Mouse (Mus musculus): ENCODE measurements around the gene Bcat1. TPM values are rescaled to one million over a fixed set of nuclear protein-coding genes. Genes with fewer than 3 reads are reported as not detected.
A peak's percentile ranks its signal among the peaks of the same experiment; 100 is the strongest.

The Bcat1 gene
- total RNA-seq, 1 experiment from 2014 or later: not detected

GRCm38 (mm10) chr6:145022349-145022748 lies 53.6 kb downstream of the Bcat1 start:
- ATAC-seq (replicated peaks; ENCODE audit: insufficient number of reproducible peaks, low FRiP score, low TSS enrichment, poor library complexity, severe bottlenecking): no peak

- ATAC-seq (replicated peaks; ENCODE audit: insufficient number of reproducible peaks, low FRiP score, low TSS enrichment, poor library complexity, severe bottlenecking): no peak
Observed at GRCm38 (mm10) chr6:145020553-145020952, 55.4 kb downstream of the Bcat1 start.

DNA sequence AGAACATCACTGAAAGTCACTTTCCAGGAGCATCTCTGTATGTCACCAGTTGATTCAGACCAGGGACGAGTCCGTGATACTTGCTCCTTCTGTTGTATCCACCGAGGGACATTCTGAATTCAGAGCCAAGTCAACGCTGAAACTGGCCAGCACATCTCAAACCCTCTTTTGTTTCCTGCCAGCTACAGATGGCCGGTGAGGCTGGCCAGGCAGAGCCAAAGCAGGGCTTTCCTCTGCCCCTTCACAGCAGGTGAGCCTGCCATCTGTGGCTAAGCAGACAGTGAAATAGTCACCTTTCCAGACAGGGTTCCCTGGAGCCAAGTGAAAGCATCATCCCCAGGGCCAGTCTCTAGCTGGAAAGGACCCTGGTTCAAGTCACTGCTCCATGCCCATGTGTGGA lies 57.7 kb downstream of the Bcat1 start:
- ATAC-seq (replicated peaks; ENCODE audit: insufficient number of reproducible peaks, low FRiP score, low TSS enrichment, poor library complexity, severe bottlenecking): no peak

DNA sequence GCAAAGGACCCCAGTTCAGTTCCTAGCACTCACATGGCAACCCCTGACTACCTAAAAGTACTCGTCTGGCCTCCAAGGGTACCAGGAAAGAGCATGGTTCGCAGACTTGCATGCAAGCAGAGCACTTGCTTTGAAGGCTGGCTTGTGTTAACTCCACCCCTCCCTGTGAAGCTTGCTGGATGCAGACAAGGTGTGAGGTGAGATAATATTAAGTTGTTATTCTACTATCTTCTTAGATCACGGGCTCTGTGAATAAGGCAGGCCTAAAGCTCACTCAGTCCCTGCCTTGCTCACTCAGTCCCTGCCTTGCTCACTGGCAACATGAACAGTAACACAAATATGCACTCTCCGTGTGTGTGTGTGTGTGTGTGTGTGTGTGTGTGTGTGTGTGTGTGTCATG lies 58.5 kb downstream of the Bcat1 start:
- no peak for ATAC-seq (replicated peaks; ENCODE audit: insufficient number of reproducible peaks, low FRiP score, low TSS enrichment, poor library complexity, severe bottlenecking)

GRCm38 (mm10) chr6:145016639-145017038 lies 59.3 kb downstream of the Bcat1 start:
- ATAC-seq (replicated peaks; ENCODE audit: insufficient number of reproducible peaks, low FRiP score, low TSS enrichment, poor library complexity, severe bottlenecking): no peak

DNA sequence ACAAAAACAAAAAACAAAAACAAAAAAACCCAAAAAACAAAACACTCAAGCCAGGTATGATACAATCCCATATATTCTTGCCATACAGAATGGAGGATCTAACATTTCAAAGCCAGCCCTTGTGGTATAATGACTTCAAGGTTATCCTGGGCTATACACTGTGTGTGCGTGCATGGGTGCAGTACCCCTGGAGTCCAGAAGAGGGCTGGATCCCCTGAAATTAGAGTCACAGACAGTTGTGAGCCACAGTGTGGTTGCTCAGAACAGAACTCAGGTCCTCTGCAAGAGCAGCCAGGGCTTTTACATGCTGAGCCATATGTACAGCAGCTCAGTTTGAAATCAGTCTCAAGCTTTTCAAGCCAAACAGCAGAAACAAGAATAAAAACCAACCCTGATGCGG lies 61.0 kb downstream of the Bcat1 start:
- no peak for ATAC-seq (replicated peaks; ENCODE audit: insufficient number of reproducible peaks, low FRiP score, low TSS enrichment, poor library complexity, severe bottlenecking)

DNA sequence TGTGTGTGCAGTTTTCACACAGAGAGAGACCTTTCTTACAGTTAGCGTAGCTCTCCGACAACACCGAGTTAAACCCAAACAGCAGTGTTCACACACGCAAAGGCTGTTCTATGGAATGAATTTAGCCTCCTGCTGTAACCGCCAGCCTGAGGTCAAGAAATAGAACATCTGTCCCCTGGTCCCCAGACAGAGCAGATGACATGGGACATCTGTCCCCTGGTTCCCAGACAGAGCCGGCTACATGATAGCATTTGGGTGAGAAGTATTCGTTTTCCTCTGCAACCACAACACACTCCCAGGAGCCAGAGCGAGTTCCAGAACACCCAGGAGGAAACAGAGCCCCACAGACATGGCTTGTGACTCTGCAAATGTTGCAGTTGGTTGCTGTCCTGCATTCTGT lies 63.3 kb downstream of the Bcat1 start:
- ATAC-seq (replicated peaks; ENCODE audit: insufficient number of reproducible peaks, low FRiP score, low TSS enrichment, poor library complexity, severe bottlenecking): no peak

- no peak for ATAC-seq (replicated peaks; ENCODE audit: insufficient number of reproducible peaks, low FRiP score, low TSS enrichment, poor library complexity, severe bottlenecking)
Observed at GRCm38 (mm10) chr6:145011141-145011540, 64.8 kb downstream of the Bcat1 start.

GRCm38 (mm10) chr6:145009859-145010818 lies 65.8 kb downstream of the Bcat1 start:
- no peak for ATAC-seq (replicated peaks; ENCODE audit: insufficient number of reproducible peaks, low FRiP score, low TSS enrichment, poor library complexity, severe bottlenecking)

DNA sequence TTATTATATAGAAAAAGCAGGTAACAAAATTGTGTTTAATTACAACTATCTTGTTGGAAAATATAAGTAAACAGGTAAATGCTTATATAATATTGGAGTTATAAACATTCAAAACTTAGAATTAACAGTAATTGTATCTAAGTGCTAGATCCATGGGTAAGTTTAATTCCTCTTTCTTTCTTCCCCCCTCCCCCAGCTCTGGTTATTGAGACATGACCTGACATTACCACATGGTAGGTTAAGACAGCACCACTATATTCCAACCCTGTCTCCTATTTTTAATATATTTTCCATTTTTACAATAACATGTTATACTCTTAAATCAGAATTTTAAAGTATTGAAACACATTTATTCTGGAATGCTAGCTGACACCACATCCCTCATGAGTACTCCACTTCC lies 72.5 kb downstream of the Bcat1 start:
- no peak for ATAC-seq (replicated peaks; ENCODE audit: insufficient number of reproducible peaks, low FRiP score, low TSS enrichment, poor library complexity, severe bottlenecking)

- peak; percentile 48 for ATAC-seq (replicated peaks; ENCODE audit: insufficient number of reproducible peaks, low FRiP score, low TSS enrichment, poor library complexity, severe bottlenecking)
Observed at GRCm38 (mm10) chr6:145002094-145002936, 73.7 kb downstream of the Bcat1 start.

DNA sequence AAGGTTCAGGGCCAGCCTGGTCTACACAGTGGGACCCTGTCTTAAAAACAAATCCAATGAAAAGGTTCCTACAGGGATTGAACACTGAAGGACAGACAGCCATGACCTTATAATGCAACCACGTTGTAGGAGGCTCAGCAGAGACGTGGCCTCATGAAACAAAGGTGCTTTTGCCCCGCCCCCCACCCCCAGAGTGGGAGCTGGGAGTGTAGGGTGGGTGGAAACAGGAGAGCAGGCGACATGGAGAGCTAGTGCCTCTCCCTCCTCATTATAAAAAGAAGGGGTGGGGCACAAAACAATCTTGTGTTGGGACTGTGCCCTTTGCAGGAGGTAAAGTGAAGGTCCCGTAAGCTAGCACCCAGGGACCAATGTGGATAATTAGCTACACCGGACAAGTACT lies 74.5 kb downstream of the Bcat1 start:
- no peak for ATAC-seq (replicated peaks; ENCODE audit: insufficient number of reproducible peaks, low FRiP score, low TSS enrichment, poor library complexity, severe bottlenecking)

DNA sequence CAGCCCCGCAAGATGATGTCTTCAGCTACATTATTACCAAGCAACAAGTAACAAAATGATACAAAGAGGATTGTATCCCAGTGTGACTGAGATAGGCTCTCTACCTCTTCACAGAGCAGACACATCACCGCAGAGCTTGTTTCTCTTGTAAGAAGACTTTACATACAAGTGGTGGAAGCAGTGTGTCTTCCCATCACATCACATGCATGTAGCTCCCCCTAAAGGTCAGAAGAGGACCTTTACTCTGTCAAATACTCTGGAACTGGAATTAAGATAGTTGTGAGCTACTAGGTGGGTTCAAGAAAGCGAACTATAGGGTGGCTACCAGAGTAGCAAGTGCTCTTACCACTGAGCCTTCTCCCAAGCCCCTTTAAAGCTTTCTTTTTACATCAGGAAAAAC lies 78.8 kb downstream of the Bcat1 start:
- ATAC-seq (replicated peaks; ENCODE audit: insufficient number of reproducible peaks, low FRiP score, low TSS enrichment, poor library complexity, severe bottlenecking): no peak

DNA sequence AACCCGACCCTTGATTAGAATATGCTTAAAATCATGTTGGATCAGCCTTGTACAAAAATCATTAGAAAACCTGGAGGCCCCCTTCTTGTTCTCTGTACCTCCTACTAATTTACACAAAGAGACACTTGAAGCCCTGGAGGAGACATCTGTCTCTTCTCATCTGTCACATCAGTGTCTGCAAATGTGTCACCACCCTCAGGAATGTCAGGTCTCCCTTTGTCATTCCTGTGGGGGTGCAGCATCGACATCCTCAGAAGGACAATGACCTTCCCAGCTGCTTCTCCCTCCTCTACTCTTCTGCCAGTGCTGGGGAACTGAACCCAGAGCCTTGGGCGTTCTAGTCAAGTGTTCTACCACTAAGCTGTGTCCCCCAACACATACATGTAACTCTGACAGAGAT lies 83.9 kb downstream of the Bcat1 start:
- ATAC-seq (replicated peaks; ENCODE audit: insufficient number of reproducible peaks, low FRiP score, low TSS enrichment, poor library complexity, severe bottlenecking): no peak

DNA sequence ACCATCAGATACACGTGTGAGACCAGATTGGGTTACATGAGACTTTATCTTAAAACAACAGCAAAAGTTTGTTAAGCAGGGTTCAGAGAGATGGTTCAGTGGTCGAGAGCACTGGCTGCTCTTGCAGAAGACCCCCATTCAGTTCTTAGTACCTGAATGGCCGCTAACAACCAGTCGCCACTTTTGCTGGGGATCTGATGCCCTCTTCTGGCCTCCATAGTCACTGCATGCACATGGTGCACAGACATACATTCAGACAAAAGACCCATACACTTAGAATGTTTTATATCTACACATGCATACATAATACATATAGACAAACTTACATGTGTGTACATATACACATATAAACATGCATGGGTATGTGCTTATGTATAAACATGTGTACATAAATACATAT lies 86.8 kb downstream of the Bcat1 start:
- no peak for ATAC-seq (replicated peaks; ENCODE audit: insufficient number of reproducible peaks, low FRiP score, low TSS enrichment, poor library complexity, severe bottlenecking)

GRCm38 (mm10) chr6:144987676-144988075 lies 88.3 kb downstream of the Bcat1 start:
- no peak for ATAC-seq (replicated peaks; ENCODE audit: insufficient number of reproducible peaks, low FRiP score, low TSS enrichment, poor library complexity, severe bottlenecking)

GRCm38 (mm10) chr6:144987216-144987615 lies 88.8 kb downstream of the Bcat1 start:
- ATAC-seq (replicated peaks; ENCODE audit: insufficient number of reproducible peaks, low FRiP score, low TSS enrichment, poor library complexity, severe bottlenecking): no peak

DNA sequence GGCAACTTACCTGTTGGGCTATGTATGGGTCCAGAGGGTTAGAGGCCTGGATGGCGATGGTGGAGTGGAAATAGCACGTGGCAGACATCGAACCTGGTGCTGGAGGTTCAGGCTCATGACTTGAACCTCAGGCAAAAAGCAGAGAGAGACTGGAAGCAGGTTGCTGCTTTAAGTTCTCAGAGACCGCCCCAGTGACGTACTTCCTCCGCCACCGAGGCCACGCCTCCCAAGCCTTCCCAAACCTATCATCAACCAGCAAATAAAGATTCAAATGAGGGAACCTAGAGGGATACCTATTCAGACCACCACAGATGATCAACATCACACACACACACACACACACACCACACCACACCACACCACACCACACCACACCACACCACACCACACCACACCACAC lies 91.8 kb downstream of the Bcat1 start:
- no peak for ATAC-seq (replicated peaks; ENCODE audit: insufficient number of reproducible peaks, low FRiP score, low TSS enrichment, poor library complexity, severe bottlenecking)

- no peak for ATAC-seq (replicated peaks; ENCODE audit: insufficient number of reproducible peaks, low FRiP score, low TSS enrichment, poor library complexity, severe bottlenecking)
Observed at GRCm38 (mm10) chr6:144982093-144982492, 93.9 kb downstream of the Bcat1 start.

GRCm38 (mm10) chr6:144972351-144972750 lies 103.6 kb downstream of the Bcat1 start:
- ATAC-seq (replicated peaks; ENCODE audit: insufficient number of reproducible peaks, low FRiP score, low TSS enrichment, poor library complexity, severe bottlenecking): no peak
